Mouse (Mus musculus) limb, embryonic 14.5 days (tissue): ENCODE measurements around the gene Nfix. TPM values are rescaled to one million over a fixed set of nuclear protein-coding genes. Genes with fewer than 3 reads are reported as not detected.

Experiments
- ATAC-seq: fragments of 200-750 bp; cut with Nextera tagmentation; 2 replicates; pipeline ENCODE4 v1.8.0; 2017; ENCODE audit warnings: low read depth, moderate number of reproducible peaks, moderate TSS enrichment; ENCODE audit not compliant: low FRiP score
- DNase-seq: peaks from one replicate; pipeline ENCODE4 v3.0.0-alpha.2; 2015; ENCODE audit warnings: low spot score
- H3K27ac ChIP-seq: fragments of 300-500 bp; sonication (generic); replicated peaks from 2 replicates; pipeline ENCODE4 v1.5.1; 2014; ENCODE audit warnings: low read depth, mild to moderate bottlenecking, low read length, moderate library complexity, mixed read lengths
- H3K27me3 ChIP-seq: fragments of 300-500 bp; sonication (generic); 2 replicates; pipeline ENCODE4 v1.6.1; 2014; ENCODE audit warnings: low read length, mixed read lengths; ENCODE audit not compliant: control insufficient read depth, insufficient read depth
- H3K36me3 ChIP-seq: fragments of 300-500 bp; sonication (generic); 2 replicates; pipeline ENCODE4 v1.6.1; 2014; ENCODE audit warnings: mild to moderate bottlenecking, low read length, moderate library complexity, mixed read lengths; ENCODE audit not compliant: control insufficient read depth, insufficient read depth
- H3K4me1 ChIP-seq: fragments of 300-500 bp; sonication (generic); 2 replicates; pipeline ENCODE4 v1.6.1; 2014; ENCODE audit warnings: antibody characterized with exemption, low read length, mixed read lengths; ENCODE audit not compliant: control insufficient read depth, insufficient read depth
- H3K4me2 ChIP-seq: fragments of 300-500 bp; sonication (generic); replicated peaks from 2 replicates; pipeline ENCODE4 v1.6.1; 2014; ENCODE audit warnings: low read depth, mild to moderate bottlenecking, low read length, moderate library complexity; ENCODE audit not compliant: severe bottlenecking
- H3K4me3 ChIP-seq: fragments of 300-500 bp; sonication (generic); replicated peaks from 2 replicates; pipeline ENCODE4 v1.5.1; 2014; ENCODE audit warnings: low read length
- H3K9ac ChIP-seq: fragments of 300-500 bp; sonication (generic); 2 replicates; pipeline ENCODE4 v1.6.1; 2014; ENCODE audit warnings: mild to moderate bottlenecking, low read depth, low read length, moderate library complexity; ENCODE audit not compliant: severe bottlenecking
- H3K9me3 ChIP-seq: fragments of 300-500 bp; sonication (generic); 2 replicates; pipeline ENCODE4 v1.6.1; 2016; ENCODE audit warnings: low read length; ENCODE audit not compliant: control insufficient read depth
- POLR2A ChIP-seq: fragments of 200-500 bp; IDR thresholded peaks from 2 replicates; pipeline ENCODE4 v1.8.0; 2012; ENCODE audit warnings: inconsistent platforms, mild to moderate bottlenecking, moderate library complexity, borderline replicate concordance; ENCODE audit not compliant: insufficient read depth, insufficient read length; ENCODE audit errors: extremely low read depth
- WGBS: fragments of 180-500 bp; shearing (Covaris S2); extraction: QIAGEN DNeasy Blood & Tissue Kit; methylation state at CpG from one replicate; pipeline ENCODE4 v1.1.7; 2014; 5-methylcytosine and 5-hydroxymethylcytosine counted together
- polyA plus RNA-seq, 2 experiments: library from polyadenylated mRNA; depleted of rRNA in 1 of 2; stranded (reverse) in 1 of 2; unstranded in 1 of 2; fragments of >200 nt; fragmentation: Nextera tagmentation in 1 of 2; extraction: Ambion mirVana in 1 of 2; gene quantifications; 2 replicates each; pipeline versions ENCODE4 v1.2.1 to v1.2.3; 2012 to 2014

Nfix gene
- polyA plus RNA-seq, 2 experiments: 81.2 to 100 TPM

DNA sequence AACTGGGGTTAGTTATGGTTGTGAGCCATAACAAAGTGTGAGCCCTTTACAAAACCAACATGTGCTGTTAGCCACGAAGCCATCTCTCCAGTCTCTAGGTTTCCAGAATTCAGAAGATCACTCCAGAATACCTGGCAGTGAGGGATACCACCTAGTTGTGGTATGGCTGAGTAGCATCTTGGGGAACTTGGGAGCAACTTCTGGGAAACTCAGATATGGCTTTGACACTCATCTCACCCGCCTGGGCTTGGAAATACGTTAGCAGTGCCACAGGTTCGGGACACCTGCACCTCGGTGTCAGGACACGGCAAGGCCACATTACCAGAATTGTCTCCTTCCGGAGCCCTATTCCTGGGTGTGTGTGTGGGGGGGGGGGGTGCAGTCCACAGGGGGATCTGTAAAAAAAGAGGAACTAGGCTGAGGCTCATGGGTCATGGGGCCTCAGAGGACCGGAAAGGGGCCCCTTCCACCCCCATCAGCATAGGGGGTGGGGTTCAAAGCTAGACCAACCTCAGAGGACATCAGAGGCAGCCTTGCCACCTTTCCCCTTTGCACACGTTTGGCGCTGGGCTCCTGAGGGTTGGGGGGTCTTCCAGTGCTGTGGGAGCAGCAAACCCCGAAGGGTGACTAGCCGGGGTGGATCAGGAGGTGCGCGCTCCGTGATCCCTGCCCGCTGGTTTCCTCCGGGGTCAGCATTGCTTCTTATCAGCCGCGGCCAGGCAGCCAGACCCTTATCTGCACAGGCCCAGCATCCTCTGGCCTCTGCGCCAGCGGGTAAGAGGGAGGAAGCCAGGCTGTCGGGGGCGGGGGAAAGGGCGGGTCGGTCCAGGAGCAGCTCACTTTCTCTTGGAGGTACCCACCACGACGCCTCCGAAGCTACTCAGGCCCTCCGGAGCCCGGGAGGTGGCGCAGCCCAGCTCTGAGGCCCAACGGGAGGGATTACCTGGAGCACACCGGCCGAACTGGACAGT, 98.9 kb downstream of the Nfix start, which contains the start of gene Lyl1:
Gene Lyl1 (plus strand): TSS at position 517 of the 971 bp plus-strand sequence.
- Histone ChIP-seq H3K27ac (peak within 1 kb of the TSS; percentile 48; the same call in 1 of the 2 replicates), H3K9me3 (no peaks in the 10 kb centered on the region), H3K36me3 (peaks cover 51% of the 10 kb centered on the region), H3K27me3 (peaks cover 35% of the 10 kb centered on the region), H3K4me1 (peaks cover 35% of the 10 kb centered on the region), H3K4me2 (peak within 1 kb of the TSS; percentile 2; the same call in 1 of the 2 replicates), H3K9ac (peak within 1 kb of the TSS; percentile 28; the same call in 1 of the 2 replicates), H3K4me3 (0 out of 2 replicates have a peak within 1 kb of the TSS, but pooled peaks have one; percentile 3)
- no peak for TF ChIP-seq POLR2A
- ATAC-seq (0 out of 2 replicates have a peak, but pooled peaks have one; percentile 4), DNase-seq (no peak)
- 11% methylated on average over 33 of the region's 34 CpGs for WGBS

DNA sequence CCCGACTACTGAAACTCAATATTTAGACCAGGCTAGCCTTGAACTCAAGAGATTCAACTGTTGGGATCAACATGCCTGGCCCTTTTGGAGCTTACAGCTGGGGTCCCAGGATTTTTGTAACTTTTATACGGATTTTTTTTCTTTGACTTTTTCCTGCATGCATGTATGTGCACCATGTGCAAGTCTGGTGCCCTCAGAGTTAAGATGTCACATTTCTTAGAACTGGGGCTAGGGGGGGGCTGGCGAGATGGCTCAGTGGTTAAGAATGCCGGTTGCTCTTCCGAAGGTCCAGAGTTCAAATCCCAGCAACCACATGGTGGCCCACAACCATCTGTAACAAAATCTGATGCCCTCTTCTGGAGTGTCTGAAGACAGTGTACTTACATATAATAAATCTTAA, 99.6 kb downstream of the Nfix start:
- Histone ChIP-seq H3K4me2 (no peak overlapping the region), H3K27ac (0 out of 2 replicates have a peak overlapping the region, but pooled peaks have one; percentile 48), H3K9me3 (no peaks in the 10 kb centered on the region), H3K4me1 (peaks cover 31% of the 10 kb centered on the region), H3K27me3 (peaks cover 30% of the 10 kb centered on the region), H3K9ac (no peak overlapping the region), H3K36me3 (peaks cover 50% of the 10 kb centered on the region), H3K4me3 (no peak overlapping the region)
- no peak for DNase-seq
- no peak for ATAC-seq
- 76% methylated on average over 5 of the region's 5 CpGs for WGBS
- TF ChIP-seq POLR2A: no peak

DNA sequence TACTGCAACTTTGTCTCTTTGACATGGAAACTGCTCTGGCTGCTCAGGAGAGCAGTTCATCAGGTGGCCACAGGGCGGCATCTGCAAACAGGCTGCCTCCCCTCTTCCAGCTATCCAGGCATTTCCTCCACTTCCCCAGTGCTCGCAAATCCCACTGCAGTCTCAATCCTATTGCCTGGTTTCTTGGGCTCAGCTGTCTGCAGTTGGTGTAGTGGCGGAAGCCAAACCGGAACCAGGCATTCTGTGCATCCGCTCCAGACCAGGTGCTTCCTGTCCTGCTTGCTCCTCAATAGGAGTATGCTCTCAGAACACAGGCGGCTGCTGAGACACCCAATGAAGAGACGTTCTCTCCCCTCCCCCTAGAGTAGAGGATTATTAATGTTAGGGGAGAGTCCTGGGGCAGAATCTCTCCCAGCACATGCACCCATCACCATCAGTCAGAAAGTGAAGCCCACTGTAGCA, 100.3 kb downstream of the Nfix start:
- peaks cover 24% of the 10 kb centered on the region for H3K27me3 ChIP-seq
- peaks cover 24% of the 10 kb centered on the region for H3K4me1 ChIP-seq
- no peak overlapping the region for H3K4me2 ChIP-seq
- ATAC-seq: peak; percentile 10
- no peaks in the 10 kb centered on the region for H3K9me3 ChIP-seq
- peak; percentile 69 for DNase-seq
- peak overlapping the region; percentile 48; the same call in 1 of the 2 replicates for H3K27ac ChIP-seq
- H3K9ac ChIP-seq: no peak overlapping the region
- WGBS: 39% methylated on average over 7 of the region's 7 CpGs
- TF ChIP-seq POLR2A: no peak
- peaks cover 52% of the 10 kb centered on the region for H3K36me3 ChIP-seq
- no peak overlapping the region for H3K4me3 ChIP-seq

DNA sequence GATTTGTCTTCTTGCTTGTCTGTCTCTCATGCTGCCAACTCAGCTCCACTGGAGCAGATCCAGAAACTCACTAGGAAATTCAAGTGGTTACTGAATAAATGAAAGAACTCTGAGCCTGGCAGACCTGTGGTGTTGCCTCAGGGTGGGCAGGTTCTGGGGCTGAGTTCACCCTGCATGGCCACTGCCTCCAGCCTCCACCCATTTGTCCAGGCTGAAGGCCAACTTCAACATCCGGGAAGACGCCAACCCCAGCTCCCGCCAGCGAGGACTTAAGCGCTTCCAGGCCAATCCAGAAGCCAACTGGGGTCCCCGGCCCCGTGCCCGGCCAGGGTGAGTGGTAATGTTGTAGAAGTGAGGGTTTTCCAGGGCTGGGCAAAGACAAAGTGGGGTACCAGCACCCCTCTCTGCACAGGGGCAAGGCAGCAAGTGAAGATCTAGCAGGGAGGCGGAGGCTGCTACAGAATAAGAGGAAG, 101.2 kb downstream of the Nfix start:
- WGBS: 80% methylated on average over 9 of the region's 9 CpGs
- no peak overlapping the region for H3K27ac ChIP-seq
- H3K36me3 ChIP-seq: peaks cover 52% of the 10 kb centered on the region

GRCm38 (mm10) chr8:84698288-84698687, 101.9 kb downstream of the Nfix start:
- Histone ChIP-seq H3K4me3 (no peak overlapping the region), H3K4me2 (no peak overlapping the region), H3K27me3 (peaks cover 12% of the 10 kb centered on the region; the same call in 1 of the 2 replicates), H3K36me3 (peaks cover 52% of the 10 kb centered on the region), H3K9me3 (no peaks in the 10 kb centered on the region), H3K9ac (no peak overlapping the region), H3K4me1 (peaks cover 17% of the 10 kb centered on the region; the same call in 1 of the 2 replicates), H3K27ac (no peak overlapping the region)
- WGBS: 92% methylated on average over 5 of the region's 5 CpGs
- DNase-seq (no peak), ATAC-seq (no peak)
- TF ChIP-seq POLR2A: no peak

More for the DNA sequence above, 101.2 kb downstream of the Nfix start:
- peaks cover 19% of the 10 kb centered on the region for H3K27me3 ChIP-seq
- no peaks in the 10 kb centered on the region for H3K9me3 ChIP-seq
- ATAC-seq (no peak), DNase-seq (no peak)
- TF ChIP-seq POLR2A: no peak
- H3K9ac ChIP-seq: no peak overlapping the region
- no peak overlapping the region for H3K4me2 ChIP-seq
- H3K4me1 ChIP-seq: peaks cover 17% of the 10 kb centered on the region; the same call in 1 of the 2 replicates
- no peak overlapping the region for H3K4me3 ChIP-seq
